Mouse (Mus musculus) midbrain, embryonic 14.5 days (tissue): ENCODE measurements at regions not wholly inside any gene's neighbourhood (a gene's known extent, or its start where the extent isn't known, plus 50 kb on each side); places are given as distances from the start of the nearest gene placed in this dataset.
A peak's percentile ranks its signal among the peaks of the same experiment; 100 is the strongest.
"Not testable (repeated sequence)": the region's sequence is repeated elsewhere in the genome, so short reads cannot be mapped to it uniquely, and the experiment has no call there.

Experiments
- ATAC-seq: fragments of 200-750 bp; cut with Nextera tagmentation; 2 replicates; pipeline ENCODE4 v1.8.0; 2017; ENCODE audit warnings: moderate number of reproducible peaks, moderate library complexity; ENCODE audit not compliant: low FRiP score, low TSS enrichment
- DNase-seq: peaks from one replicate; pipeline ENCODE4 v3.0.0-alpha.2; 2015
- H3K27ac ChIP-seq: fragments of 300-500 bp; sonication (generic); replicated peaks from 2 replicates; pipeline ENCODE4 v1.5.1; 2014; ENCODE audit warnings: mild to moderate bottlenecking, low read depth, low read length, moderate library complexity
- H3K27me3 ChIP-seq: fragments of 300-500 bp; sonication (generic); 2 replicates; pipeline ENCODE4 v1.6.1; 2014; ENCODE audit warnings: low read length, control low read depth, mixed read lengths; ENCODE audit not compliant: control insufficient read depth, insufficient read depth
- H3K36me3 ChIP-seq: fragments of 300-500 bp; sonication (generic); 2 replicates; pipeline ENCODE4 v1.6.1; 2014; ENCODE audit warnings: low read length, control low read depth; ENCODE audit not compliant: control insufficient read depth, insufficient read depth
- H3K4me1 ChIP-seq: fragments of 300-500 bp; sonication (generic); 2 replicates; pipeline ENCODE4 v1.6.1; 2014; ENCODE audit warnings: mild to moderate bottlenecking, antibody characterized with exemption, low read length, control low read depth; ENCODE audit not compliant: control insufficient read depth, insufficient read depth
- H3K4me2 ChIP-seq: fragments of 300-500 bp; sonication (generic); 2 replicates; pipeline ENCODE4 v1.6.1; 2014; ENCODE audit warnings: mild to moderate bottlenecking, low read length, moderate library complexity
- H3K4me3 ChIP-seq: fragments of 300-500 bp; sonication (generic); replicated peaks from 2 replicates; pipeline ENCODE4 v1.5.1; 2014; ENCODE audit warnings: low read depth, low read length
- H3K9ac ChIP-seq: fragments of 300-500 bp; sonication (generic); replicated peaks from 2 replicates; pipeline ENCODE4 v1.6.1; 2014; ENCODE audit warnings: mild to moderate bottlenecking, low read length, moderate library complexity
- H3K9me3 ChIP-seq: fragments of 300-500 bp; sonication (generic); 2 replicates; pipeline ENCODE4 v1.6.1; 2016; ENCODE audit warnings: low read length, control low read depth, mixed read lengths; ENCODE audit not compliant: control insufficient read depth
- WGBS: fragments of 180-500 bp; shearing (Covaris S2); extraction: QIAGEN DNeasy Blood & Tissue Kit; methylation state at CpG from one replicate; pipeline ENCODE4 v1.1.7; 2014; 5-methylcytosine and 5-hydroxymethylcytosine counted together

DNA sequence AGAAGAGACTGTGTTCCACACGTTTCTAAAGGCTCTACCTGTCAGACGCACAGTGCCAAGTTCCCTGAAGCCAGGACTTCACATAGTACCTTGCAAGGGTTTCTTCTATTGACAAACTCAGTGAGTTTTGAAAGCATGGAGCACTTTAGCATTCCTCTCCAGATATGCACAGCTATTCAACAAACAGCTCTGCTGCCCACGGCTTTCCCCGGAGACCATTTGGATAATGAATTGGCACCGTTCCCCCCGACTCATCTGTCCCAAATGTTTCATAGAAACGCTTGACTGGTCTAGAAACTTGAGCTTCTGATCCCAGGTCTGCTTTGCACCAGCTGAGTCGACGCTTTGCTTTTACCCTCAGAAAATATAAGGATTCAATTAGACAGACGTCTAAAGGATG is 162.2 kb upstream of the St6galnac5 start:
- no peak for ATAC-seq
- Histone ChIP-seq H3K4me1 (no peaks in the 10 kb centered on the region), H3K27ac (no peak overlapping the region), H3K27me3 (no peaks in the 10 kb centered on the region), H3K36me3 (no peaks in the 10 kb centered on the region), H3K9ac (no peak overlapping the region), H3K4me3 (no peak overlapping the region), H3K4me2 (no peak overlapping the region), H3K9me3 (no peaks in the 10 kb centered on the region)
- WGBS, result 62% methylated on average over 10 of the region's 10 CpGs
- peak; percentile 51 for DNase-seq

GRCm38 (mm10) chr3:153140985-153141384 is 158.9 kb upstream of the St6galnac5 start:
- 88% methylated on average over 5 of the region's 5 CpGs for whole genome bisulfite sequencing
- Histone ChIP-seq H3K4me1 (no peaks in the 10 kb centered on the region), H3K4me2 (no peak overlapping the region), H3K9me3 (no peaks in the 10 kb centered on the region), H3K27ac (no peak overlapping the region), H3K9ac (no peak overlapping the region), H3K4me3 (no peak overlapping the region), H3K27me3 (no peaks in the 10 kb centered on the region), H3K36me3 (no peaks in the 10 kb centered on the region)
- DNase-seq (no peak), ATAC-seq (no peak)

DNA sequence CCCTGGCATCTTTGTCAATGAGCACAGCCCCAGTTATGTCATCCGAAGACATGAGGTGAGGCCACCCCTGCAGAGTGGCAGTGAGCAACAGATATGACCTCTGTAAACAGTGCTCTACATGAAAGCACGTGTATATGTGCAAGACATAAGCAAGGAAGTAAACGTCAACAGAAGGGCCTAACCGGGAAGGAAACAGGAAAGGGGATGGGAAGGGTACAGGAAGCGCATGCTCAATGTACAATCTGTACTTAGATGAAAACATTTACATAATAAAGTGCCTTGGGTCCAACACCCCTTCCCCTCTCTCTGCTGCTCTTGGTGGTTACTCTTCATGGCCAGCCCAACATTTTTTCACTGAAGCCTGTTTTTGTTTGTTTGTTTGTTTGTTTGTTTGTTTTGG is 143.3 kb upstream of the St6galnac5 start:
- no peaks in the 10 kb centered on the region for H3K4me1 ChIP-seq
- ATAC-seq (no peak), DNase-seq (no peak)
- WGBS, result 89% methylated on average over 5 of the region's 5 CpGs
- no peak overlapping the region for H3K4me3 ChIP-seq
- H3K27ac ChIP-seq, result no peak overlapping the region
- H3K4me2 ChIP-seq, result no peak overlapping the region
- no peak overlapping the region for H3K9ac ChIP-seq
- no peaks in the 10 kb centered on the region for H3K9me3 ChIP-seq
- H3K36me3 ChIP-seq, result no peaks in the 10 kb centered on the region
- no peaks in the 10 kb centered on the region for H3K27me3 ChIP-seq

GRCm38 (mm10) chr3:153121934-153122333 is 139.9 kb upstream of the St6galnac5 start:
- WGBS, result 92% methylated on average over 10 of the region's 10 CpGs
- DNase-seq (no peak), ATAC-seq (no peak)
- Histone ChIP-seq H3K9me3 (no peaks in the 10 kb centered on the region), H3K9ac (no peak overlapping the region), H3K36me3 (no peaks in the 10 kb centered on the region), H3K4me1 (no peaks in the 10 kb centered on the region), H3K4me3 (no peak overlapping the region), H3K4me2 (no peak overlapping the region), H3K27me3 (no peaks in the 10 kb centered on the region), H3K27ac (no peak overlapping the region)

DNA sequence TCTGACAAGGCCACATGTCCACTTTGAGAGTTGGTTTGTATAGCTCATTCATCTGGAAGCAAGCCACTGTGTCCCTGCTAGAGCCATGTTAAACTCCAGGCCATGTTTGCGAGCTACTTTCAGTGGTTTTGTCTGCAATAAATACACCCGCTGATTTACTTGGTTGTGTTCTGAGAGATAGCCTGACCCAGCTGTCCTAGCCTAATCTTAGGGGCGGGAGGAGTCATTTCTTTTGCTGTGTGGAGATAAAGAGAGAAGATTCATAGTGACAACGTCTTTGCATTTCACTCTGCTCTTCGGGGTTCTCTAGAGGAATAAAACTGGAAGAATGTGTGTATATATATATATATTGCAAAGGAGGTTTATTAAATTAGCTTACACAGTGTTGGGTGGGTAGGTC is 137.1 kb upstream of the St6galnac5 start:
- H3K27ac ChIP-seq, result no peak overlapping the region
- DNase-seq, result no peak
- H3K9me3 ChIP-seq, result no peaks in the 10 kb centered on the region
- no peaks in the 10 kb centered on the region for H3K27me3 ChIP-seq
- H3K4me3 ChIP-seq, result no peak overlapping the region
- 92% methylated on average over 5 of the region's 5 CpGs for WGBS
- no peak overlapping the region for H3K9ac ChIP-seq
- H3K4me1 ChIP-seq, result no peaks in the 10 kb centered on the region
- no peak for ATAC-seq
- no peaks in the 10 kb centered on the region for H3K36me3 ChIP-seq
- no peak overlapping the region for H3K4me2 ChIP-seq

DNA sequence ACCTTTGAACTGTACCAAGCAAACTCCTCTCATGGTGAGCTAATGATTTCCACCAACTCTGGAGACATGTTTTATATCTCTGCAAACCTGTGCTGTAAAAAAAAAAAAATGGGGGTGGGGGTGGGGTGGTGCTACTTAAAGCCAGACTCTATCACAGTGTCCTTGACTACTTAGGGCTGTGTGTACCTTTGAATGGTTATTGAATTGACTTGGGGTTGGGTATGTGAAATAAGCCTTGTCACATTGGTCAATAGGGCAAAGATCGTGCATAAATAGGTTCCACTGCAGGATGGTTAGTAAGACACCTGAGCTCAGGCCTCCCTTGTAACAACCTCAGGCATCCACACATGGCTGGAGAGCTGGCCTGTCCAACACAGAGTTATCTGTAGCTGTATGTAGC is 136.6 kb upstream of the St6galnac5 start:
- Histone ChIP-seq H3K9me3 (no peaks in the 10 kb centered on the region), H3K4me2 (no peak overlapping the region), H3K36me3 (no peaks in the 10 kb centered on the region), H3K27ac (no peak overlapping the region), H3K4me1 (no peaks in the 10 kb centered on the region), H3K27me3 (no peaks in the 10 kb centered on the region), H3K4me3 (no peak overlapping the region), H3K9ac (no peak overlapping the region)
- DNase-seq (no peak), ATAC-seq (no peak)
- WGBS, result 92% methylated on average over 1 of the region's 1 CpGs

- Histone ChIP-seq H3K27me3 (no peaks in the 10 kb centered on the region), H3K27ac (no peak overlapping the region), H3K4me2 (no peak overlapping the region), H3K9ac (no peak overlapping the region), H3K36me3 (no peaks in the 10 kb centered on the region), H3K4me1 (no peaks in the 10 kb centered on the region), H3K4me3 (no peak overlapping the region), H3K9me3 (no peaks in the 10 kb centered on the region)
- 93% methylated on average over 5 of the region's 5 CpGs for WGBS
- no peak for ATAC-seq
- no peak for DNase-seq
Measured at GRCm38 (mm10) chr3:153105591-153105990, 123.5 kb upstream of the St6galnac5 start.

GRCm38 (mm10) chr3:153090572-153090971 is 108.5 kb upstream of the St6galnac5 start:
- not testable (repeated sequence) for ATAC-seq, H3K9ac ChIP-seq, H3K4me3 ChIP-seq, H3K27me3 ChIP-seq, DNase-seq, H3K4me2 ChIP-seq, H3K36me3 ChIP-seq, H3K9me3 ChIP-seq, H3K4me1 ChIP-seq, H3K27ac ChIP-seq
- WGBS, result 90% methylated on average over 4 of the region's 4 CpGs

DNA sequence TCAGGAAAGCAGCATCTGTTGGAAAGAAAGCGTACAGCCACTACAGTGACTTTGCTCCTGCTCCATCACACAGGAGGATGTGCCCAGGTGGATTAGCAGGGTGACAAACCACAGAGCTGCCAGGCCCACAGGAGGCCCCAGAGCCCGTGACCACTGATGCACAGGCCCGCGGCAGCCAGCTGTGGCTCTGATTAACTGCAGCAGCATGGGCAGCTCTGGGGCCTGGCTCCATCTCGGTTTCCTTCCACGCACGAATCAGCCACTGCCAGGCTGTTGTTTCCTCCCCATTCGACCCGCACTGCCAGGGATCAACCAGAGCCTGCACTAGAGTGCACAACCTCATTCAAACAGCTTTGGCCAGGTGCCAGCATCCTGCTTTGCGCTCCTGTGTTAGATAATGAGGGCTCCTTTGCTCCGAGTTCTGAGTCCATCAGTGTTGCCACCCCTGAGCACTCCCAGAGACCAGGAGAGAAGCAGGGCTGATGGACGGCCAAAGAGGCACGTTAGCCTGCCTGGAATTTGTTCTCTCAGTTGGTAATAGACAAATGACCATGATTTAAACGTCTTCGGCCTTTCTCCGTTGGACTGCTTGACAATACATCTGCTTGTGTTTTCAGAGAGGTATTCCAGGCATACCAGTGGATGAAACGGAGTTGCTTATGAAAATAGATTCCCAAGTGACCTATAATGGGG is 103.2 kb upstream of the St6galnac5 start:
- 14% methylated on average over 17 of the region's 17 CpGs for WGBS

More for the DNA sequence above, 103.2 kb upstream of the St6galnac5 start:
- H3K36me3 ChIP-seq, result no peaks in the 10 kb centered on the region
- peak overlapping the region; percentile 85 for H3K27ac ChIP-seq
- no peaks in the 10 kb centered on the region for H3K9me3 ChIP-seq
- DNase-seq, result peak; percentile 87
- H3K4me3 ChIP-seq, result no peak overlapping the region
- peak overlapping the region; percentile 39; the same call in 1 of the 2 replicates for H3K9ac ChIP-seq
- peak overlapping the region; percentile 48 for H3K4me2 ChIP-seq
- no peaks in the 10 kb centered on the region for H3K27me3 ChIP-seq
- H3K4me1 ChIP-seq, result peaks cover 30% of the 10 kb centered on the region
- ATAC-seq, result peak; percentile 79
